Mouse (Mus musculus): ENCODE measurements around the gene Atp1b3. TPM values are rescaled to one million over a fixed set of nuclear protein-coding genes. Genes with fewer than 3 reads are reported as not detected.
"Not testable (repeated sequence)": the region's sequence is repeated elsewhere in the genome, so short reads cannot be mapped to it uniquely, and the experiment has no call there.

Atp1b3 gene
- 100 to 1,000 TPM in 1 of 2 experiments, 10 to 100 TPM in 1; 95.0 to 100 TPM for total RNA-seq (2021)
- long read RNA-seq, transcript Atp1b3-201 (7 exons, 1,994 nt), result major isoform, 77 of 95 reads
- long read RNA-seq, partial matches to known transcripts, result 12 of 95 reads
- long read RNA-seq, other reads (novel, unspliced or antisense), result 6 of 95 reads

- DNase-seq (ENCODE audit: low spot score in 2 of 2), result peak; percentile 100
Measured at GRCm38 (mm10) chr9:96364141-96364838, at the start of gene Atp1b3. Gene Atp1b3, minus strand, starts transcription at chr9:96364442.

- no peak for DNase-seq (ENCODE audit: low spot score in 2 of 2)
Measured at GRCm38 (mm10) chr9:96412821-96413405, 48.7 kb upstream of the Atp1b3 start.

GRCm38 (mm10) chr9:96404312-96404711 lies 40.1 kb upstream of the Atp1b3 start:
- DNase-seq (ENCODE audit: low spot score in 2 of 2), result no peak

- DNase-seq (ENCODE audit: low spot score in 2 of 2), result not testable (repeated sequence)
Measured at GRCm38 (mm10) chr9:96399916-96400315, 35.7 kb upstream of the Atp1b3 start.

GRCm38 (mm10) chr9:96399425-96399878 lies 35.2 kb upstream of the Atp1b3 start:
- no peak for DNase-seq (ENCODE audit: low spot score in 2 of 2)

GRCm38 (mm10) chr9:96398614-96399013 lies 34.4 kb upstream of the Atp1b3 start:
- no peak for DNase-seq (ENCODE audit: low spot score in 2 of 2)

- DNase-seq (ENCODE audit: low spot score in 2 of 2), result no peak
Measured at GRCm38 (mm10) chr9:96398165-96398564, 33.9 kb upstream of the Atp1b3 start.

GRCm38 (mm10) chr9:96394910-96395690 lies 30.9 kb upstream of the Atp1b3 start:
- no peak for DNase-seq (ENCODE audit: low spot score in 2 of 2)

- DNase-seq (ENCODE audit: low spot score in 2 of 2), result no peak
Measured at GRCm38 (mm10) chr9:96393731-96394235, 29.5 kb upstream of the Atp1b3 start.

- no peak for DNase-seq (ENCODE audit: low spot score in 2 of 2)
Measured at GRCm38 (mm10) chr9:96393112-96393511, 28.9 kb upstream of the Atp1b3 start.

GRCm38 (mm10) chr9:96391921-96392320 lies 27.7 kb upstream of the Atp1b3 start:
- DNase-seq (ENCODE audit: low spot score in 2 of 2), result no peak

GRCm38 (mm10) chr9:96383714-96384487 lies 19.7 kb upstream of the Atp1b3 start:
- DNase-seq (ENCODE audit: low spot score in 2 of 2), result no peak

- no peak for DNase-seq (ENCODE audit: low spot score in 2 of 2)
Measured at GRCm38 (mm10) chr9:96382756-96383155, 18.5 kb upstream of the Atp1b3 start.

GRCm38 (mm10) chr9:96381393-96381792 lies 17.2 kb upstream of the Atp1b3 start:
- no peak for DNase-seq (ENCODE audit: low spot score in 2 of 2)

GRCm38 (mm10) chr9:96379551-96379950 lies 15.3 kb upstream of the Atp1b3 start:
- DNase-seq (ENCODE audit: low spot score in 2 of 2), result no peak

GRCm38 (mm10) chr9:96378747-96379146 lies 14.5 kb upstream of the Atp1b3 start:
- no peak for DNase-seq (ENCODE audit: low spot score in 2 of 2)

GRCm38 (mm10) chr9:96377096-96377495 lies 12.9 kb upstream of the Atp1b3 start:
- DNase-seq (ENCODE audit: low spot score in 2 of 2), result no peak

GRCm38 (mm10) chr9:96375819-96376218 lies 11.6 kb upstream of the Atp1b3 start:
- DNase-seq (ENCODE audit: low spot score in 2 of 2), result no peak

GRCm38 (mm10) chr9:96371075-96371474 lies 6.8 kb upstream of the Atp1b3 start:
- DNase-seq (ENCODE audit: low spot score in 2 of 2), result no peak

- DNase-seq (ENCODE audit: low spot score in 2 of 2), result no peak
Measured at GRCm38 (mm10) chr9:96369654-96370384, 5.6 kb upstream of the Atp1b3 start.

Data from layer of hippocampus, postnatal 10 days (tissue).